Mouse (Mus musculus): Measurements from ENCODE around the gene Gm2a.
"Not testable (repeated sequence)": the region's sequence is repeated elsewhere in the genome, so short reads cannot be mapped to it uniquely, and the experiment has no call there.

The Gm2a gene

GRCm38 (mm10) chr11:55096731-55097462, 1.0 kb upstream of the Gm2a start:
- peak; percentile 32 for DNase-seq (ENCODE audit: low read depth, low spot score)

DNA sequence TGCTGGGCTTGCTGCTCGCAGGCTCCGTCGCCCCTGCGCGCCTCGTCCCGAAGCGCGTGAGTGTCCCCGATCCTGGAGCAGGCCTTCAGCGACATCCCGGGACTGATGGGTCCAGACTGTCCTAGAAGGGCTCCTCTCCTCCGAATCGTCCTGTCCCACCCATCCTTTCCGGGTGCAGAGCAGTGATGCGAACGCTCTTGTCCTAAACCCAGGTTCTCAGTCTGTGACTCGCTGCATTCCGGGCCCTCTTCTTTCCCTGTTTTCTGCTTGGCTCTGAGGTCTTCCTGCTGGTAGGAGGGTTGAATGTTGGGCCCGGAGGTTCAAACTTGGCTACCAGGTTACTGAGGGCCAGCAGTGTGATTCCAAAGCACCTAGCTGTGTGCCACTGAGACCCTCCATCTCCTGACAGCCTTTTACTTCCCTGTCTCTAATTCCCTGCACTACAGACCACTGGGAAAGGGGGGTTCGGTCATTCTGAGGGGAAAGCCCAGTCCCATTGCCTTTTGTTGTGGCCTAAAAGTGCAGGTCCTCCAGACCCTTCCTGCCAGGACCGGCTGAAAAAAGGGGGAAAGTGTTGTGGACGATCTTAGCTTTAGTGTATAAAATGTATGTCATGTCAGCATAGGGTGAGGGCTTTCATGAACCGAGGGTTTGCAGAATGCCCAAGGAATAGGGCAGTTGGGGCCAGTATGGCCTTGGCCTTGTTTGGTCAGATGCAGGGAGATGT, 437 bp downstream of the Gm2a start:
- peak; percentile 17 for DNase-seq (ENCODE audit: low read depth, low spot score)

DNA sequence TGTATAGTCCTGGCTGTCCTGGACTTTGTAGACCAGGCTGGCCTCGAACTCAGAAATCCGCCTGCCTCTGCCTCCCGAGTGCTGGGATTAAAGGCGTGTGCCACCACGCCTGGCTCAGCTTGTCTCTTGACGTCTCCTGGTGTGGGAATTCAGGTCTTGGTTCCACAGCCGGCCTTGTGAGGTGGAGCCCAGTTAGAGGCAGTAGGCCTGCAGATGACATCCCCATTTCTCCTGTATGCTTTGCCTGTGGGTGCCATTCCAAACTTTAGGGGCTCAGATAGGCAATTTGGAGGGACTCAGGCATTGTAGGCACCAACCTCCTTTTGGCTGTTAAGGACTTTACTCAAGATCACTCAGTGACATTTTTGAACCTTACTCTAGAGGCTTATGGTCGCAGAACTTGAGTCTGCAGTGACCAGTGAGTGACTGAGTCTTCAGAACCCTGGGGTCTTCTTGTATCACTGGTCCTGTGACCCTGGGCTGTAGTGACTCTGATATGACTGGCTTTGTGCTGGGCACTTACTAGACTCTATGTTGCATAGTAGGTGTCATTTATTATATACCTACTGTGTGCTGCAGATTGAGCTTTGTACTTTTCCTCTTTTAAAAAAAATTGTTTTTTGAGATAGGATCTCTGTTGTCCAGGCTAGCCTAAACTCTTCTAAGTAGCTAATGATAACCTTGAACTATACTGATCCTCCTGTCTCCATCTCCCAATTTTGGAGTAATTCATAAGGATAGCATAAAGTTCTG, 1.3 kb downstream of the Gm2a start:
- DNase-seq (ENCODE audit: low read depth, low spot score), result no peak

GRCm38 (mm10) chr11:55099868-55100267, 2.0 kb downstream of the Gm2a start:
- DNase-seq (ENCODE audit: low read depth, low spot score), result no peak

DNA sequence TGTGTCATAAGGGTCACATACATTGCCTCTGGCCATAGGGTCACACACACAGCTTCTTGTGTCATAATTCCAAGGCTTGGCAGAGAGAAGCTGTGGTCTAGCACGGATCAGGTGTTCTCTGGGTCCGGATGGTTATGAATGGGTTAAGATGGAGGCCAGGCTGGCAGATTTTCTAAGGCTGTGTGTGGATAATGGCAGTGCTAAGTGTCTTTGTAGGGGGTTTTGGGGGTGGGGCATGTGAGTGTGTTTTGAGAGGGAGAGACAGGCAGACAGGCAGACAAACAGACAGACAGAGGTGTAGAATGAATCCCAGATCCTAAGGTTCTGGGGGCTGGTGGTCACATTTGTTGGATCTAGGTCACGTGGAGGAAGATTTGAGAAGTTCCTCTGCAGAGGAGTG, 4.1 kb downstream of the Gm2a start:
- no peak for DNase-seq (ENCODE audit: low read depth, low spot score)

DNA sequence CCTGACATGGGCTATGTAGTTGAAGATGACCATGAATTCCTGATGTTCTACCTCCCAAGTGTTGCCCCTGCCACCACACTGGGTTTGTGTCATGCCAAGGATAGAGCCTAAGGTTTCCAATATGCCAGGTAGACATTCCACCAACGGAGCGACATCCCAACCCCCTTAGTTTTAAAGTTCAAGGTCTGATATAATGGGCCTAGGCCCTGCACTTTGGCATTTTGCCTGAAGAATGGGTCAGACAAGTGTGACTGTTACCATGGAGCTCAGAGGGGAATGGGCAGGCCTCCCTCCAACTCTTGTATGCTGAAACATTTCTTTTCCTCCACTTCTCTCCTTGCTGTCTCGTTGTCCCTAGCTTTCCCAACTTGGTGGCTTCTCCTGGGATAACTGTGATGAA, 5.3 kb downstream of the Gm2a start:
- no peak for DNase-seq (ENCODE audit: low read depth, low spot score)

GRCm38 (mm10) chr11:55105389-55105788, 7.5 kb downstream of the Gm2a start:
- DNase-seq (ENCODE audit: low read depth, low spot score), result no peak

DNA sequence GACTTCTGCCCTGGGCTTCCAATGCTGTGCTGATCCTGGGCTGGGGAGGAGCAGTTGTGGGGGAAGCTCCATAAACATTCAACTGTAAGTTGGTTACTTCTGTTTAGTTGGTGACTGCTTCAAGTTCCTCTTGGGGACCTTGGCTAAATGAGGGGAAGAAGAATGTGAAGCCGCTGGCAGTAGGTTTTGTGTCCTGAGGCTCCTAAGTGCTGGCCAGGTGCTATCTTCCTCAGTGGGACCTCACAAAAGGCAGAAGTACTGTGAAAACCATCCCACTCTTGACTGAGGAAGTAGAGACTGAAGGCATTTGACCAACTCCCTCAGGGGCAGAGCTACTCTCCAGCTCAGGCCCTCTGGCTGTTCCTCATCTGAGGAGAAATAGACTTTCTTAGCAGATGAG, 8.7 kb downstream of the Gm2a start:
- DNase-seq (ENCODE audit: low read depth, low spot score), result no peak

DNA sequence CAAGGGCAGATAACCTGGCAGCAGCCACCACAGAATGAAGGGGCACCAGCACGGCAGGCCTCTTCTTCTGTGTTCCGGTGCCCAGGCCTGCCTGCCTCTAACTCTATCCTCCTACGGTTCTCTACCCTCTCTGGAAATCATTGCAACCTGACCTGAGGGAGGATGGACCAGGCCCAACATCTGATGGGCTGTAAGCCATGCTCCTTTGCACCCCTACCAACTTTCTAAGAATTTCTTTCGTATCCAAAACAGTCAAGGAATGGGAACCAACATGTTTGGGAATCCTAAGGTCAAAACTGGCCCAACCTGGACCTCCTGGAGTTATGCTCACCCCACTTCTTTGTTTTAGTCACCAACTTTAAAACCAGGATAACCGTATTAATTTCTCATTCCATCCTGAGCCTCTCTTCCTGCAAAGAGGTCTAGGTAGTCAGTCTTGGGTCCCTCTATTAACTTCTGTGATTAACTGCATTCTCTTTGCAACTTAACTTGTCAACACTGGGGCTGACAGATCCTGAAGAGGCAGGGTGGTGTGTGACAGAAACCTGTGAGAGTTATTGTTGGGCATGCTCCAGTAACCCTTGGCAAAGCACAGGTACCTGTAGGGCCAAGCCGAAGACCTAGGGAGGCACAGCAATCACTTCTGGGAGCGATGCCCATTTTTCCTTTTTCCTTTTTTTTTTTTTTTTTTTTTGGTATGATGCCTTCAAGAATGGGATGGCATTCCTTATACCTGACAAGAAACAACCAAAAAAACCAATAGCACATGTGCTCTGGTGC, 11.8 kb downstream of the Gm2a start:
- DNase-seq (ENCODE audit: low read depth, low spot score), result no peak

DNA sequence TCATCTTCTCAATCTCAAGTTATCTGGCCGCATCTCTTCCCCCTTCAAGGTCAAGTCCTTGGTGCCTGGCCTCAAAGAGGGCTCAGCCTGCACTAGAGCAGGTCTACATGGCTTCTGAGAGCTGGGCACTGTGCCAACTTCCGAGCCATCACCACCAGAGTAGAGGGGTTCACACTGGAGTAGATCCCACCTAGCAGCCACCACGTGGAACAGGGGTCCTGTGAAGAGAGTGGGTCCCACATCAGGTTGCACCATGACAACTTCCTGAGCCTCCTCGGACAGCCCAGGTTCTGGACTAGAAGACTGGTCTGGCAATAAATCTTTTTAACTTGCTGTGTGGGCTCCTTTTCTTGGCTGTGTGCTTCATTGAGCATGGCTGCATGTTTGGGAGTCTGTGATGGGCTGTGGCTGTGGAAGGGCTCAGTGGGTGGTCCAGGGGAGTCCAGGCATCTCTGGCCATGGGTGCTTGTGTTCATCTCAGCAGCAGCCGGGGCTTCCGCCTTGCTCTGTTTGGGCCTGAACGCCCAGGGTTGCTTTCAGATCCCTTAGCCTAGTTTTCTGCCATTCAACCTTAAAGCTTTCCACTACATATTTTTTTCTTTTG, 12.8 kb downstream of the Gm2a start:
- DNase-seq (ENCODE audit: low read depth, low spot score), result no peak

GRCm38 (mm10) chr11:55113209-55113860, 15.4 kb downstream of the Gm2a start:
- DNase-seq (ENCODE audit: low read depth, low spot score), result no peak

DNA sequence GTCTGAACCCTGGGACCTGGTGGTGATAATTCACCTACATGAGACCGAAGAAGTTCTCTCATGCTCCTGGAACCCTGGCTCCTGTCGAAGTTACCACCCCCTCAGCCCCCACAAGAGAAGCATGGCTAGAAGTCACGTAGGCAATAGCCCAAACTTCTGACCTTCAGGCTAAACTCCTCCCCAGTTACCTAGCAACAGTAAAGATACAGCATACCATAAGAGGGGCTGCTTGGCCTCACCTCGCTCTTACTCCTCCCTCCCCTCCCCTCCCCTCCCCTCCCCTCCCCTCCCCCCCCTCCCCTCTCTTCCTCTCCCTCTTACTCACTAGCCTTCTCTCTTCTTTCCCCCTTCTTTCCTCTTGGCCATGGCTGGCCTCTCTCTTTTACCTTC, 15.9 kb downstream of the Gm2a start:
- not testable (repeated sequence) for DNase-seq (ENCODE audit: low read depth, low spot score)

DNA sequence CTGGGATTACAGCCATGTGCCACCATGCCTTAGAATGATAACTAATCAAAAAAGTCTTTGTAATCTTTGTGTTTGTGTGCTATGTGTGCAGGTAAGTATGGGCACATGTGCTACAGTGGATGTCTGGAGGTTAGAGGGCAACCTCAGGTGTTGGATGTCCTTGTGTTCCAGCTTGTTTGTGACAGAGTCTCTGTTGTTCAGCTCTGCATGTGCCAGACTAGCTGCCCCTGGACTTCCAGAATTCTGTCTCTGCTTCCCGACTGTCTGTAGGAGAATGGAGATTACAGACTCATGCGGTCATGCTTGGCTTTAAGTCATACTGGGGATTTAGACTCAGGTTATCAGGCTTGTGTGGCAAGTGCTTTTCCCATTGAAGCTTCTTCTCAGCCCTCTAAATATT, 16.4 kb downstream of the Gm2a start:
- no peak for DNase-seq (ENCODE audit: low read depth, low spot score)

GRCm38 (mm10) chr11:55116004-55116403, 18.1 kb downstream of the Gm2a start:
- DNase-seq (ENCODE audit: low read depth, low spot score), result no peak

GRCm38 (mm10) chr11:55117031-55117430, 19.1 kb downstream of the Gm2a start:
- no peak for DNase-seq (ENCODE audit: low read depth, low spot score)

DNA sequence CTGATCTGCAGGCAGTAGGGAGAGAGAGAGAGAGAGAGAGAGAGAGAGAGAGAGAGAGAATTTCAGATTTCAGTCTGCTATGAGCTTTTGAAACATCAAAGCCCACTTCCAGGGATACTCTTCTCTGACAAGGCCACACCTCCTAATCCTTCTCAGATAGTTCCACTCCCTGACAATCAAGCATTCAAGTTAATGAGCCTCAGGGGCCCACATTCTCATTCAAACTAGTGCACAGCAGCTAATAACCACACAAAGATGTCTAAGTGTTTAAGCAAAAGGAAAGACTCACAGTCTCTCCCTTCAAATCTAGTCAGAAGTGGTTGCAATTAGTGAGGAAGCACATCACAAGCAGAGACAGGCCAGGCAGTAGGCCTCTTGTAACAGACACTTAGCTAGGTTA, 22.4 kb downstream of the Gm2a start:
- no peak for DNase-seq (ENCODE audit: low read depth, low spot score)

GRCm38 (mm10) chr11:55120821-55121271, 22.9 kb downstream of the Gm2a start:
- no peak for DNase-seq (ENCODE audit: low read depth, low spot score)

DNA sequence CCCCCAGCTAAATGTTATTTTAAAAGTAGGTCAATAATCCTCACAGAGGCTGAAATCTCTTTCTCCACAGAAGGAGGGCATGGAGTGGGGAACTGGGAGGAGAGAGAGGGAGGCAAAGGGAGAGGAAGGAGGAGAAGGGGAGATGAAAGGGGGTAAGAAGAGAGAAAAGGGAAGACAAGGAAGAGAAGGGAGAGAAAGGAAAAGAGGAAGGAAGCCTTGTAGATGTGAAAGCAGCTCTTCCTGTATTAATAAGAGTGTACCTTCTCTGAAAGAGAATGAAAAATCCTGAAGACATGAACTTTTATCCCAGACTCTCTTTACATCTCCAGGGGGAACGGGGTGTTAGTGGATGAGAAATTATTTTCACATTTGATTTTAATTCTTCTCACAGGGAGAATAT, 23.5 kb downstream of the Gm2a start:
- no peak for DNase-seq (ENCODE audit: low read depth, low spot score)

DNA sequence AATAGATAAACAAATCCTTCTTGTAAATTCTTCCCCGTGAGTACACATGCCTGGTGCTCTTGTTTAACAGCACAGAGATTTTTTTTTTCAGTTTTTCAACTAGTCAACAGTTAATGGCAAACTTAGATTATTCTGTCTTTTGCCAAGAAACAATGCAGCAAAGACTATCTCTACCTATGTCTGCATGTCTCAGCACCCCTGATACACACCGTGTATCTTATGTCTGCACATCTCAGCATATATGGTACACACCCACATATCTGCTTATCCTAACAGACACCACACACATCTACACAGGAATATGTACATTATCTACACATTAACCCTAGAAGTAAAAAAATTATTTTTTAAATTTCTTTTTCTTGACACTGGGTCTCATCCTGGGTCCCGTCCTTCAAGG, 28.7 kb downstream of the Gm2a start:
- no peak for DNase-seq (ENCODE audit: low read depth, low spot score)

DNA sequence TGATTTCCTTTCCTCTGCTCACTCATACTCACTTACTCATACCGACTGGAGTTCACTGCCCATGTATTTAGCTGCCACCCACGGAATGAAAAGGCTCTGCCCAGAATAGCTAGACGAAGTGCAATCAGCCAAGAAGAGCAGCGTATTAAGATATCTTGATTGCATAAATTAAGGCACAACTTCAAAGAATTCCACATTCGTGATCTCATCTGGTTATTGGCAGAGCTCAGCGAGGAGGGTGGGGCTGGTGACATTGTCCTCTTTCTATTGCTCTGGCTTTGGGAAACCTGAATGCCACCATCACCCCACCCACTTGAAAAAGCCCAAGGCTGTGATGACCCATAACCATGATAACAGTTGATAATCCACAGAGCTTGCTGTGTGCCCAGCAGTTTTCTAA, 30.0 kb downstream of the Gm2a start:
- no peak for DNase-seq (ENCODE audit: low read depth, low spot score)

DNA sequence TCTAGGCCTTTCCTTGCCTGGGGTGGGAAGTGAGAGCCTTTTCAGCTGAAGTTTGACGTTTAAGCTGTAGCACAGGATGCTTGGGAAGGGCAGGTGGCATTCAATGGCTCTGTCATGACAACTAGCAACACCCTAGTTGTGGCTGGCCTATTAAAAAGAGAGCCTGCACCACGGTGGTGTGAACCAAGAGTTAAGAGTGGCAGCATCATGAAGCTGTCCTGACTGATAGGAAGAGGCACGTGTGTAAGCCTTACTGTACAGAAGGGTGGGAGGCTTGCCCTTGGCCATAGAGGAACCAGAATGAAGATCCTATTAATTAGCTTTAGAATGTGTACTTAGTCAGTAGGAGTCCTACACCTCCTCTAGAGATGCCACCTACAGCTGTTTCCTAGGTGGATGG, 30.5 kb downstream of the Gm2a start:
- no peak for DNase-seq (ENCODE audit: low read depth, low spot score)

Measured in 3T3-L1 (cell line).